Mouse (Mus musculus): ENCODE results near the gene Hist1h2ai. TPM values are rescaled to one million over a fixed set of nuclear protein-coding genes. Genes with fewer than 3 reads are reported as not detected.

Hist1h2ai gene
- total and polyA plus RNA-seq, 3 experiments, result 6.3 to 880 TPM; not detected in 1

- no peak overlapping the region for H3K4me3 ChIP-seq (replicated peaks in 1 of 3; ENCODE audit: low read depth in 2 of 3, low read length in 2 of 3, poor library complexity in 1 of 3)
- peak overlapping the region; percentile 92 for H3K9ac ChIP-seq (ENCODE audit: insufficient read depth, low read depth)
- H3K9me3 ChIP-seq (replicated peaks; ENCODE audit: low read length), result no peaks in the 10 kb centered on the region
- H3K79me2 ChIP-seq (replicated peaks; ENCODE audit: control insufficient read depth, extremely low read depth, insufficient read depth, poor library complexity, severe bottlenecking), result no peaks in the 10 kb centered on the region
- H3K4me1 ChIP-seq (ENCODE audit: control insufficient read depth in 1 of 2, insufficient read depth in 2 of 2), result peaks cover 0 to 26% of the 10 kb centered on the region in 2 experiments; a peak in 2 of 4 replicates
- no peaks in the 10 kb centered on the region for H3K27me3 ChIP-seq (replicated peaks)
- dilution Hi-C loops (cut with MboI; ENCODE audit: extremely low pct_ligation_motif_present, extremely low pct_unique_long_range_greater_than_20kb, low sequenced_read_pairs), result no loop called here
- H3K27ac ChIP-seq (ENCODE audit: insufficient read depth, low read depth), result peak overlapping the region; percentile 85; the same call in 1 of the 2 replicates
- in situ Hi-C loops (cut with MboI; ENCODE audit: low pct_ligation_motif_present, low pct_unique_long_range_greater_than_20kb, low sequenced_read_pairs), result no loop called here
- TF ChIP-seq IRF4 (IDR thresholded peaks at IDR 0.05; ENCODE audit: low read depth, low read length) (no peak), ZNF384 (IDR thresholded peaks at IDR 0.05; ENCODE audit: low read depth, low read length) (no peak), CHD1 (IDR thresholded peaks at IDR 0.05; ENCODE audit: low read depth, low read length) (no peak), ZKSCAN1 (IDR thresholded peaks at IDR 0.05; ENCODE audit: borderline replicate concordance, low read depth, low read length) (no peak), GABPA (IDR thresholded peaks at IDR 0.05; ENCODE audit: insufficient replicate concordance, low read depth, low read length) (no peak), MXI1 (IDR thresholded peaks at IDR 0.05; ENCODE audit: low read depth, low read length) (no peak), CTCF (conservative IDR thresholded peaks at IDR 0.05 in 1 of 2, IDR thresholded peaks at IDR 0.05 in 1 of 2; ENCODE audit: low read depth in 2 of 2, low read length in 2 of 2) (no peak), TBP (conservative IDR thresholded peaks at IDR 0.05; ENCODE audit: low read depth, low read length) (no peak), MAX (IDR thresholded peaks at IDR 0.05; ENCODE audit: low read length) (no peak), KAT2A (IDR thresholded peaks at IDR 0.05; ENCODE audit: insufficient replicate concordance, low read length) (no peak), MAZ (IDR thresholded peaks at IDR 0.05; ENCODE audit: low read depth, low read length) (no peak), USF1 (IDR thresholded peaks at IDR 0.05; ENCODE audit: low read depth, low read length) (no peak), PAX5 (IDR thresholded peaks at IDR 0.05; ENCODE audit: low read length) (no peak), MEF2A (IDR thresholded peaks at IDR 0.05; ENCODE audit: borderline replicate concordance, low read depth, low read length) (no peak), NRF1 (IDR thresholded peaks at IDR 0.05; ENCODE audit: low read depth, low read length) (no peak), ZMIZ1 (IDR thresholded peaks at IDR 0.05; ENCODE audit: low read depth, low read length) (no peak), MYC (IDR thresholded peaks at IDR 0.05; ENCODE audit: low read depth, low read length) (no peak)
- H3K4me2 ChIP-seq (ENCODE audit: insufficient read depth, low read depth, poor library complexity, severe bottlenecking), result 0 out of 2 replicates have a peak overlapping the region, but pooled peaks have one; percentile 82
- H3K36me3 ChIP-seq (replicated peaks in 1 of 2; ENCODE audit: control insufficient read depth in 1 of 2, insufficient read depth in 1 of 2, low read length in 1 of 2), result no peaks in the 10 kb centered on the region
- peak; percentile 33 for DNase-seq (ENCODE audit: extremely low read depth)
These were observed 35.2 kb downstream of the Hist1h2ai start for GRCm38 (mm10) chr13:21751417-21751816.

DNA sequence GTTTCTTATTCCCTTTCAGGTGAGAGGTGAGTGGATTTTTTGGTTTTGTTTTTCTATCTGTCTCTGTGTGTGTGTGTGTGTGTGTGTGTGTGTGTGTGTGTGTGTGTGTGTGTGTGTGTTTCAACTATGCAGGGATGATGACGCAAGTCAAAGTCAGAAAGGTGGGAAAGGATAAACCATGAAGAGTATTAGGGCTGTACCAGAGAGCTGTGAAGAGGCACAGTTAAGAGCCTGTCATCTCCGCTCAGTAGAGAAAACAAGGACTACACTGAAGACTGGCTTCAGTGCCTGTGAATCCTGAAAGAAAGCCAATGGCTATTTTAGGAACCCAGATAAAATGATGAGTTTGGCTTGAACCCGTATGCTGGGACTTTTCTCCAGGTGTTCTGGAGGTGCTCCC, 35.6 kb downstream of the Hist1h2ai start:
- dilution Hi-C loops (cut with MboI; ENCODE audit: extremely low pct_ligation_motif_present, extremely low pct_unique_long_range_greater_than_20kb, low sequenced_read_pairs), result no loop called here
- H3K9ac ChIP-seq (ENCODE audit: insufficient read depth, low read depth), result peak overlapping the region; percentile 92
- DNase-seq (ENCODE audit: extremely low read depth), result peak; percentile 57
- no peaks in the 10 kb centered on the region for H3K36me3 ChIP-seq (replicated peaks in 1 of 2; ENCODE audit: control insufficient read depth in 1 of 2, insufficient read depth in 1 of 2, low read length in 1 of 2)
- no peaks in the 10 kb centered on the region for H3K79me2 ChIP-seq (replicated peaks; ENCODE audit: control insufficient read depth, extremely low read depth, insufficient read depth, poor library complexity, severe bottlenecking)
- H3K4me2 ChIP-seq (ENCODE audit: insufficient read depth, low read depth, poor library complexity, severe bottlenecking), result peak overlapping the region; percentile 82; the same call in 1 of the 2 replicates
- peak overlapping the region; percentile 85 for H3K27ac ChIP-seq (ENCODE audit: insufficient read depth, low read depth)
- H3K4me1 ChIP-seq (ENCODE audit: control insufficient read depth in 1 of 2, insufficient read depth in 2 of 2), result peaks cover 0 to 26% of the 10 kb centered on the region in 2 experiments; a peak in 2 of 4 replicates
- H3K9me3 ChIP-seq (replicated peaks; ENCODE audit: low read length), result no peaks in the 10 kb centered on the region
- no peaks in the 10 kb centered on the region for H3K27me3 ChIP-seq (replicated peaks)
- in situ Hi-C loops (cut with MboI; ENCODE audit: low pct_ligation_motif_present, low pct_unique_long_range_greater_than_20kb, low sequenced_read_pairs), result no loop called here
- TF ChIP-seq JUND (conservative IDR thresholded peaks at IDR 0.05; ENCODE audit: low read depth, low read length) (no peak), USF1 (IDR thresholded peaks at IDR 0.05; ENCODE audit: low read depth, low read length) (no peak), TCF12 (IDR thresholded peaks at IDR 0.05; ENCODE audit: low read depth, low read length) (no peak), MEF2A (IDR thresholded peaks at IDR 0.05; ENCODE audit: borderline replicate concordance, low read depth, low read length) (peak; percentile 42; the same call in 1 of the 2 replicates), MAZ (IDR thresholded peaks at IDR 0.05; ENCODE audit: low read depth, low read length) (no peak)
- no peak overlapping the region for H3K4me3 ChIP-seq (replicated peaks in 1 of 3; ENCODE audit: low read depth in 2 of 3, low read length in 2 of 3, poor library complexity in 1 of 3)

Data from CH12.LX (cell line).